Mouse (Mus musculus): ENCODE data around the gene Gm19345.

- TF ChIP-seq POLR2A (IDR thresholded peaks at IDR 0.05; ENCODE audit: extremely low read depth, insufficient read depth, low read length) = no peak
- TF ChIP-seq CTCF (IDR thresholded peaks at IDR 0.05; ENCODE audit: low read depth, low read length) = no peak
Observed at GRCm38 (mm10) chr7:19817382-19818105, 34.3 kb upstream of the Gm19345 start.

All from liver, adult 2 months (tissue).